8 mouse cellular contexts compared by ENCODE assay signal in the genomic region with DNA sequence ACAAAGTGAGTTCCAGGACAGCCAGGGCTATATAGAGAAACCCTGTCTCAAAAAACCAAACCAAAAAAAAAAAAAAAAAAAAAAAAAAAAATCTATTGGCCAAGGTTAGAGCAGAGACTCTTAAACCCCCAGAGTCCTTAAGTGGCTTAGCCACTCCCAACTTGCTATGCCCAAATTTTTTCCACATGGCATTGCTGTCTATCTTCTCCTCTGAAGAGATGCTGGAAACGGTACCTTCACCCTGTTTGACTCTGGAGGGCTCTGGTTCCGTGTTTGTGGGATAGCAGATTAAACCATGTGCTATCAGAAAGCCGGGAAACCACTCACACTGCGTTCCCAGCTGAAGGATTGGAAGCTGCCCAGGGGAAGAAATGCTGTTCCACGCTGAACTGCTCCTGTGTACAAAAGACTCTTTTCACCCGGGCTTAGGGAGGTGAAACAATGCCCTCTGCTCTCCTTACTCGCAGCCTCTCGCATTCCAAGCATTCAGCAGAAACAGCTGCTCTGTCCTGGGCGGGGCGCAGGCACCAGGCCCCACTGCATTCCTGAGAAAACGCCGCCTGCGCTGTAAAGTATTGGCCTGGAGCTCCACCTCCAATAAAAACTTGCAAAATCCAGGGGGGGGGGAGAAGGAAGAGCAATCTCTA.
DNase-seq lines count a peak whose midpoint lies in the region; ATAC-seq lines count a peak whose summit lies in the region.

No protein-coding gene starts in this region.

- ATAC-seq in intestine, embryonic 16.5 days = peak; percentile 98
- peak; percentile 98 for ATAC-seq in midbrain, embryonic 11.5 days (ENCODE audit: low FRiP score)
- ATAC-seq in stomach, embryonic 15.5 days (ENCODE audit: insufficient read depth, low FRiP score, low read depth) = peak; percentile 90
- ATAC-seq in erythroblast, adult 5-6 weeks (replicated peaks; ENCODE audit: low FRiP score, poor library complexity, severe bottlenecking) = no peak

- H3K4me1 ChIP-seq in intestine, embryonic 16.5 days (ENCODE audit: control insufficient read depth, insufficient read depth, low read length) = peaks cover 4% of the 10 kb centered on the region
- H3K4me1 ChIP-seq in midbrain, embryonic 11.5 days (ENCODE audit: control insufficient read depth, insufficient read depth, low read length) = peaks cover 9% of the 10 kb centered on the region
- 0 out of 2 replicates have a peak, but pooled peaks cover 2% of the 10 kb centered on the region for H3K4me1 ChIP-seq in stomach, embryonic 15.5 days

- peak; percentile 97 for DNase-seq in ZHBTc4 (ENCODE audit: low read depth, low spot score)
- DNase-seq in embryo, embryonic 10.5 days (ENCODE audit: low spot score) = peak; percentile 94
- peak; percentile 46 to 81 for DNase-seq in gastrocnemius, postnatal 4 days (ENCODE audit: low spot score in 2 of 2)
- DNase-seq in left cerebral cortex, postnatal 14 days (ENCODE audit: low spot score in 2 of 2) = peak; percentile 33 to 34
- DNase-seq in midbrain, embryonic 11.5 days (ENCODE audit: low spot score, missing footprints) = peak; percentile 98

- no peaks in the 10 kb centered on the region for H3K9me3 ChIP-seq in intestine, embryonic 16.5 days (ENCODE audit: control insufficient read depth, low read length)
- no peaks in the 10 kb centered on the region for H3K9me3 ChIP-seq in midbrain, embryonic 11.5 days (ENCODE audit: control insufficient read depth, low read length)
- H3K9me3 ChIP-seq in stomach, embryonic 15.5 days = no peaks in the 10 kb centered on the region

- H3K27me3 ChIP-seq in intestine, embryonic 16.5 days (replicated peaks; ENCODE audit: control insufficient read depth, insufficient read depth, low read length) = no peaks in the 10 kb centered on the region
- no peaks in the 10 kb centered on the region for H3K27me3 ChIP-seq in midbrain, embryonic 11.5 days (ENCODE audit: control insufficient read depth, insufficient read depth, low read length)
- no peaks in the 10 kb centered on the region for H3K27me3 ChIP-seq in stomach, embryonic 15.5 days (replicated peaks)

- 0% methylated on average over 13 of the region's 13 CpGs for WGBS in intestine, embryonic 16.5 days
- 0% methylated on average over 13 of the region's 13 CpGs for WGBS in midbrain, embryonic 11.5 days
- 1% methylated on average over 13 of the region's 13 CpGs for WGBS in stomach, embryonic 15.5 days

- no peaks in the 10 kb centered on the region for H3K36me3 ChIP-seq in intestine, embryonic 16.5 days (ENCODE audit: control insufficient read depth, insufficient read depth, low read length)
- no peaks in the 10 kb centered on the region for H3K36me3 ChIP-seq in midbrain, embryonic 11.5 days (ENCODE audit: control insufficient read depth, insufficient read depth, low read length)
- no peaks in the 10 kb centered on the region for H3K36me3 ChIP-seq in stomach, embryonic 15.5 days

- peak overlapping the region; percentile 42 for H3K4me3 ChIP-seq in intestine, embryonic 16.5 days (ENCODE audit: low read length)
- peak overlapping the region; percentile 34 for H3K4me3 ChIP-seq in midbrain, embryonic 11.5 days (ENCODE audit: low read depth, low read length)
- H3K4me3 ChIP-seq in stomach, embryonic 15.5 days (replicated peaks) = peak overlapping the region; percentile 42

- peak overlapping the region; percentile 57 for H3K4me2 ChIP-seq in intestine, embryonic 16.5 days (ENCODE audit: low read depth, low read length)
- H3K4me2 ChIP-seq in midbrain, embryonic 11.5 days = peak overlapping the region; percentile 59
- peak overlapping the region; percentile 65 for H3K4me2 ChIP-seq in stomach, embryonic 15.5 days

- intact Hi-C loops in left cerebral cortex, postnatal 14 days (cut with DNase I) = no loop called here

- H3K9ac ChIP-seq in intestine, embryonic 16.5 days (ENCODE audit: low read depth, low read length) = peak overlapping the region; percentile 50
- peak overlapping the region; percentile 62 for H3K9ac ChIP-seq in midbrain, embryonic 11.5 days (ENCODE audit: low read length)
- H3K9ac ChIP-seq in stomach, embryonic 15.5 days = no peak overlapping the region

- H3K27ac ChIP-seq in intestine, embryonic 16.5 days (ENCODE audit: low read length) = peak overlapping the region; percentile 55
- peak overlapping the region; percentile 94 for H3K27ac ChIP-seq in midbrain, embryonic 11.5 days (ENCODE audit: low read depth, low read length)
- H3K27ac ChIP-seq in stomach, embryonic 15.5 days = peak overlapping the region; percentile 84

Comparison
In these comparisons a context has a peak if more than half of its experiments do, and no peak if none do; other contexts are left out.
1. DNase-seq: peak in every context shown above with its lines; median percentile 98 in midbrain, embryonic 11.5 days; 97 in ZHBTc4; 94 in embryo, embryonic 10.5 days; 64 in gastrocnemius, postnatal 4 days; 34 in left cerebral cortex, postnatal 14 days.